Mouse (Mus musculus) T-helper 1 cell (primary cell): ENCODE data around the gene Sfxn5.

ENCODE experiments used
- in situ Hi-C: fragments of 300-600 bp; cut with MboI, MseI; formaldehyde crosslinking; loops from one replicate; pipeline ENCODE4 v1.15.1; 2025; ENCODE audit warnings: high pct_unique_total_duplicates

Sfxn5 gene

GRCm38 (mm10) chr6:85290869-85291824 is 42.1 kb downstream of the Sfxn5 start:
- in situ Hi-C loops: loop anchor here (10.0 kb wide), 1 partner anchor 1136 kb away; no protein-coding TSS in a partner anchor

- in situ Hi-C loops: no loop called here
Observed at GRCm38 (mm10) chr6:85288193-85288857, 44.9 kb downstream of the Sfxn5 start.

DNA sequence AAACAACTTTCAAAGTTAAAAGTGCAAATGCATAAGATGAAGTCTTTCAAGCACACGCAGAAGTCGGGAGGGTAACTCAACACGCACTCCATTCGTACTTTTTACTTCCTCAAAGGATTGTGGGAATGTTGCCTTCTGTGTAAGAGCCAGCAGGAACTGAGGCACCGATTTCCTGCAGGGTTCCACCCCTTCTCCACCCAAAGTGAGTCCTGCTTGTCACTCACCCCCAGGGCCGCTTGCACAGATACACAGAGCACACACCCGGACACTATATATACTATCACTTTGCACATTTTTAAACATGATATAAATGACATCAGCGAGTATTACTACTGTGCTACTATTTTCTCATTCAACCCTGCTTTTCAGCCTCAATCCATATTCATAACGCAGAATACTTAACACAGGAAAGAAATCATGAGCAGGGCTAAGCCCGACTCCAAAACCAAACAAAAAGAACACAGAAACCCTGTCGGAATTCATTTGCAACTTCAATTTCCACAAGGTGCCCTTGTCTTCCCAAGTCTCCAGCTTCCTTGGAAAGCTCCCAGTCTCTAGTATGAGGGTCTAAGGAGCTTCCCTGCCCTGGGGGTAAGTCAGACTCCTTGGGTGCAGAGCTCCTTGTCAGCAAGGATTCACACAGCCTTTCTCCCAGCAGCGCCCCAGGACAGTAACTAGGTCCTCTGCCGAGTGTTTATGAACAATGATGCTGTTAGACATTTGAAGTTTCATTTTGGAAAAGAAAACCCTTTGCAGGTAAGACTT is 46.8 kb downstream of the Sfxn5 start:
- in situ Hi-C loops: no loop called here

DNA sequence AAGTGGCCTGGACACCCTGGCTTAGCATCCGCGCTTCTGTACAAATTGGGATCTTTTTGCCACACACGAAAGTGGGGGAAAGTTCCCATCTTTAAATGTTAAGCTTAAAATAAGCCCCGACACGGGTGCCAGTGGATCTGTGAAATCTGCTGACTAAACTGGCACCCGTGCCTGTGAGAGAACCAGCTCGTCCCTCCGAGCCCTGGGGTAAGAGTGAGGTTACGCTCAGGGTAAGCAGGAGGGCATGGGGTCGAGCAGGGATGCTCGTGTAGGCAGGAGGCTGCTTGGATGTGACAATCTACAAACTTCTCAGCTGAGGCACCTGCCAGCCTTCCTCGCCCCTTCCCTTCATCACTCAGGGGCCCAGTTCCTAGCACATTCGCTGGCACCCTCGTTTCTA is 52.4 kb downstream of the Sfxn5 start:
- in situ Hi-C loops: no loop called here

DNA sequence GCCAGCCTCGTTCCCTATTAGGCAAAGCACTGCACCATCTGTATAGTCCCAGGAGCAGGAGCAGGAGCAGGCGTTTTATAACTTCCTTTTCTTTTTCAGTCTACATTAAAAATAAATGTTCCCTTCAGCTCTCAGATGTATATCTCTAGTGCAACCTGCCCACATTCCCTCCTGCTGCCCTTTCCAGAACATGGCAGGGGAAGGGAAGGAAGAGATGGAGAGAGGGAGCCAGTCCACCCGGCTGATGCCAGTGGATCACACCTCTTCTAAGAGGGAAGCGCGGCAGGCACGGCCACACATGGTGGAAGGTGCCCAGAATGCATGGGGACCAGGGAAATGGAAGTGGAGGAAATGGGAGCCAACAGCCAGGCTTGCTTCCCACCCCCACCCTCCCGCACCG is 56.7 kb downstream of the Sfxn5 start:
- in situ Hi-C loops: no loop called here

DNA sequence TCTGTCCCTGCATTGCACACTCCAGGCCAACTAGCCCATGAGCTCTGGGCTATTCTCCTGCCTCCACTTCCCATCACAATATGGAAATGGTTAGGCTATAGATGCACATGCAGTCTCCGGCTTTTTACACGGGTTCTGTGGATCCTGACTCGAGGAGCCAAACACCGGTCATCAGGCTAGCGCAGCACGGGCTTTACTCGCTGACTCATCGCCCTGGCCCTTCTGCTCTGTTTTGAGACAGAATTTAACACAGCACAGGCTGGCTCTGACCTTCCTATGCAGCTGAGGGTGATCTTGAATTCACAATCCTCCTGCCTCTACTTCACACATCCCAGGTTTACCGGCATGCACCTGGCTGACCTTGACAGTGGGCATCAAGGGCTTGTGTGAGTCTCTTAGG is 60.8 kb downstream of the Sfxn5 start:
- in situ Hi-C loops: no loop called here

DNA sequence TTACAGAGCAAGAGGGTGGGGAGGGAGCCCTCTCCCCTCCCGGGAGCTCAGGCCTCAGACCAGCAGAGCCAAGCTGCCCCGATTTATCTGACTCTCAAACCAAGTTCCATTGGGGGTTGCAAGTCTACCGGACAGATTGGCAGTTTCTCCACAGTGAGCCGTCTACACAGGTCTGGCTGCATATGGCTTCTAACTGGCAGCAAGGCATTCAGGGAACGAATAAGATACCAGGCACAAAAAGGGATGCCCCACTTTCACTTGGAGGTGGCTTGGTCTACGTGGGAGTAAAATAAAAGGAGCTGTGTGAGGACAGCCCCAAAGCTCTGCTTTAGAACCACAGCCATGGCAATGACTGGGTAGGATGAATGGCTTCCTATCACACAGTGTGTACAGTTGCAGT is 67.2 kb downstream of the Sfxn5 start:
- in situ Hi-C loops: no loop called here

- in situ Hi-C loops: loop anchor here (5.0 kb wide), 1 partner anchor 147 kb away; no protein-coding TSS in a partner anchor
Observed at GRCm38 (mm10) chr6:85264982-85265518, 68.2 kb downstream of the Sfxn5 start.

DNA sequence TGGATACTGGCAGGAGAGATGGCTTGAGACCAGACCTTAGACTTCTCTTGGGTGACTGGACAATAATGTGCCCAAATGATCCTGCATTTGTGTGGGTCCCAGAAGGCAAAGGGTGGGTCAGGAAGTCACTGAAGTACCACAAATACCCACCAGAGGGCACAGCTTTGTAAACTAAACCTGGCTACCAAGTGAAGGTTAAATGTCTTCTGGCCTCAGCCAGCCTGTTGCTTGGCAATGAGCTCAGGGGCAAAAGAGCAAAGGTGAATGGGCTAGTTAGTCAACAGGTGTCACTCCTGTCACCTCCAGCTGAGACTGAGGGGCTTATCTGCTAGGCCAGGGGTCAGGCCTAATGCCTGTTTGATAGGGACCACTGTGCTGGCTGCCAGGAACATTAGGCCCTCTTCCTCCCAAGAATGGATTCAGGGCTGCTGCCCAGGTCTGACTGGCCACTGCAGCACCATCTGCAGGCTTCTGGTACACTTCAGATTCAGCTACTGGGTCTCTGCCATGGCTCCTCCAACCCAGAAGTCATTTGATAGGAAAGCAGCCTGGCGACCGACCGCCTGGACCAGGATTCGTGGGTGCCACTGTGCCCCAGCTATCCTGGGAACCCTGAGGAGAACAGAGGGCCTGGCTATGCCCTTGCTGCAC is 70.2 kb downstream of the Sfxn5 start:
- in situ Hi-C loops: loop anchor here (5.0 kb wide), 1 partner anchor 149 kb away; no protein-coding TSS in a partner anchor

DNA sequence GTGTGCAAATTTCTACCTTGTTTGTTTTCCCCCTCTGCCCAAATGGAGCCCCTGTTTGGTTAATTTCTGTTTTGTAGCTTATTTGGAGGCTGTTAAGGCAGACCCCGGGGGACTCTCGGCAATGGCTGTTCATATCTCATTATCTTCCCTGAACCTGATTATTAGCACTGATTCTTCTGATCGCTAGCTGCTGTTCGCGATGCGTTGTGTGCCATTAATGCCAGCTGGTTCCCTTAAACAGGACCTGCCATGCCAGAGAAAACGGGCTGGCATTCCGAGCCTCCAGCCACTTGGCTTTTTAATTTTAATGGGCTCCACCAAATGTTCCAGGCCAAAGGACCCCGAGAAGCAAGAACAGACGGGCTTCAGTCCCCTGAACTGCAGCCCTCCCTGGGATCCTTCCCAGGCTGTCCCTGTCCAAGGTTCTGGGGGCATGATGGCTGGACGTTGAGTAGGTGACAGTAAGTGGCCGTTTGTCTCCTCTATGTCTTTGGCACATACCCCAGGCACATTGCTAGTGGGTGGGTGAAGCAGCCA is 74.1 kb downstream of the Sfxn5 start:
- in situ Hi-C loops: loop anchor here (10.0 kb wide), 1 partner anchor 1616 kb away; no protein-coding TSS in a partner anchor

GRCm38 (mm10) chr6:85255578-85255977 is 77.6 kb downstream of the Sfxn5 start:
- in situ Hi-C loops: loop anchor here (10.0 kb wide), 1 partner anchor 1619 kb away; no protein-coding TSS in a partner anchor

DNA sequence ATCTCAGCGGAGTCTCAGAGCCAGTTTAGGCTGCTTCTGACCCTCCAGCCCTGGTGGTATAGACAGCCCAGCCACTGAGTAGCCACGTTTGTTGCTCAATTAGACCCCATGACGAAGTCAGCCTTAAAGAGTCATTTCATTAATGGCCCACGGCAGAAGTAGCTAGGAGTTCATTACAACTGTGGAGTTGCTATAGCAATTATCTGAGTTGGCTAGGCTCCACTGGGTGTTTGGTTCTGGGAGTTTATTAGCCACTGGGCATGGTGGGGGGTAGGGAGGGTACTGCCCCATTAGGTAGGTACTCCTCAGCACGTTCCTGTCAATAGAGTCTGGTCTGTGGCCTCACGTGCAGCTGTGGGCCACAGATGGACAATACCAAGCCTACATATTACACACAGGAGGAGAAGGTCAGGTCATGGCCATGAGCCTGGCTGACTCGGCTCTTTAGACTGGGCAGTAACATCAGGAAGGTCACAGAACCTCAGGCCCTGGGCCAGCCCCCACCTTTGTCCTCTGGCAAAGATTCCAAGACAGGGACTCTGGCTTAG is 79.2 kb downstream of the Sfxn5 start:
- in situ Hi-C loops: loop anchor here (10.0 kb wide), 1 partner anchor 1621 kb away; no protein-coding TSS in a partner anchor

GRCm38 (mm10) chr6:85253275-85253674 is 79.9 kb downstream of the Sfxn5 start:
- in situ Hi-C loops: loop anchor here (10.0 kb wide), 1 partner anchor 1622 kb away; no protein-coding TSS in a partner anchor

DNA sequence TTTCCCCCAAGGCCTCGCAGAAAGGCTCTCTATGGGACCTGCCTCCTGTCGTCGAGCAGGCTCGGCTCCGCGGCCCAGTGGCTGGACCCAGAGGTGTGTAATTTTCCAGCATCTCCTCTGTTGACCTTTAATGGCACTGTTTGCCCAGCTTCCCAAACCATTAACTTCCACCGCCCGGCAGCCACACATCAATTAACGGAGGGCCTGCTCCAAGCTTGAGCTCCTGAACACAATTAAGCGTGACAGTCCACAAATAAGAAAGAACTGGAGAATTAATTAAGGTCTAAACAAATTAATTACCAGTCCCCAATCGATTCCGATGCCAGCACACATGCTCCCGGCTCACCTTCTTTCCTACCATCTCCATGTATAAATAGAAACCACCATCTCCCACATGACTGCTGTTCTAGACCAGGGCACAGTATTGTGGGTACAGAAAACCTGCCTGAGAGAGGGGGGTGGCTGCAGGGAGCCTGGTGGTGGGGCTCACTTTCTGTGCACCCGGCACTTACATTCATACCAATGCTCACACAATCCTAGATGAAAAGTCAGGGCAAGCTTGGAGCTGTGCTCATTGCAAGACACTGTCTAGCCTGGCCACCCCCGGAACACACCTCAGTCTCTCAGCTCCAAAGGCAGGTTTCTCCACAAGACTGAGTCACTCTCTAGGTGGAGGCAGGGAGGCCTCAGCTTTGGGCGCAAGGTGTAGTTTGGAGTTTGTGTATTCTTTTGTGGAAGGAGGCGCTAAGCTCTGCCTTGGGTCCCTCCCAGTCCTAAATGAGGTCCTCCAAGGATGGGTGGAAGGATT is 80.8 kb downstream of the Sfxn5 start:
- in situ Hi-C loops: loop anchor here (10.0 kb wide), 1 partner anchor 1622 kb away; no protein-coding TSS in a partner anchor

GRCm38 (mm10) chr6:85250811-85251241 is 82.4 kb downstream of the Sfxn5 start:
- in situ Hi-C loops: loop anchor here (10.0 kb wide), 1 partner anchor 1624 kb away; no protein-coding TSS in a partner anchor

DNA sequence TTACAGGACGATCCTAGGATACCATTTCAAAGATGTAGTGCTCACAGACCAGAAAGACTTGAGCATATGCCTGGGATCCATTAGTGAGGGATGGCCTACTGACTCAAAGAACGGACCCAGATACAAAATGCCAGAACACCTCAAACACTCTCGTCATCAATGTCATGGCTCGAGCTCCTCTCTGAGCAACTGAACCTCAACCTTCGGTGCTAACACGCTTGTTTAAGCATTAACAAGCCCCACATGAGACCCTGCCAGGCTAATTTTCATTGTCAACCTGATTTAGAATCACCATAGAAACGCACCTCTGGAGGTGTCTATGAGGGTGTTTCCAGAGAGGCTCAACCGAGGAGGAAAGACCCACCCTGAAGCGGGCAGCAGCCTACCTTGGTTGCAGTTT is 83.4 kb downstream of the Sfxn5 start:
- in situ Hi-C loops: loop anchor here (10.0 kb wide), 1 partner anchor 1625 kb away; no protein-coding TSS in a partner anchor

DNA sequence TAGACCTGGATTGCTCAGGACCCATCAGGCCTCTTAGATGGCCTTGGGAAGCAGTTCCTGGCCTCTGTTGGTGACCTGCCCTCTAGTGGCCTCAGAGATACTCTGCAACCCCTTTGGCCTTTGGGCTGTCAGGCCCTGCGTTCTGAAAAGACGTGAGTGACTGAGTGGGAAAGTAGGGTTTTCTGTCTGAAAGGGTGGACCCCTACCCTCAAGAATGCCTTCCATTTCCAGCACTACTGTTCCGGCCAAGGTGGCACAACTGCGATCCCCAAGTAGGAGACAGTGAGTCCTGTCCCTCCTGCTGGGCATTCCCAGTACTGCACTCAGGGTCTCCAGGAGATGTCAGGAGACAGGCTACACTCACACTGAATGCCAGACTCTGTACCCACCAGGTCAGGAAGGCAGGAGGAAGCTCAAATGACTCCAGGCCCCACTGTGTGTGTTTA is 94.2 kb downstream of the Sfxn5 start:
- in situ Hi-C loops: no loop called here

- in situ Hi-C loops: no loop called here
Observed at GRCm38 (mm10) chr6:85237595-85238337, 95.5 kb downstream of the Sfxn5 start.
